Mouse (Mus musculus) intestine, postnatal 0 days (tissue): Measurements from ENCODE around the gene Cntnap5a. TPM values are rescaled to one million over a fixed set of nuclear protein-coding genes. Genes with fewer than 3 reads are reported as not detected.
"Not testable (repeated sequence)": the region's sequence is repeated elsewhere in the genome, so short reads cannot be mapped to it uniquely, and the experiment has no call there.

Experiments used
- ATAC-seq: fragments of 200-750 bp; cut with Nextera tagmentation; 2 replicates; pipeline ENCODE4 v1.8.0; 2017; ENCODE audit warnings: mild to moderate bottlenecking, moderate TSS enrichment, moderate library complexity
- H3K27ac ChIP-seq: fragments of 300-500 bp; sonication (generic); 2 replicates; pipeline ENCODE4 v1.5.1; 2014; ENCODE audit warnings: mild to moderate bottlenecking, low read depth, low read length, moderate library complexity
- H3K27me3 ChIP-seq: fragments of 300-500 bp; sonication (generic); replicated peaks from 2 replicates; pipeline ENCODE4 v1.6.1; 2014; ENCODE audit warnings: low read length, mixed read lengths; ENCODE audit not compliant: control insufficient read depth, insufficient read depth
- H3K36me3 ChIP-seq: fragments of 300-500 bp; sonication (generic); 2 replicates; pipeline ENCODE4 v1.6.1; 2014; ENCODE audit warnings: mild to moderate bottlenecking, moderate library complexity; ENCODE audit not compliant: control insufficient read depth, insufficient read depth
- H3K4me1 ChIP-seq: fragments of 300-500 bp; sonication (generic); replicated peaks from 2 replicates; pipeline ENCODE4 v1.6.1; 2014; ENCODE audit warnings: antibody characterized with exemption, low read length, mixed read lengths; ENCODE audit not compliant: control insufficient read depth, insufficient read depth
- H3K4me2 ChIP-seq: fragments of 300-500 bp; sonication (generic); replicated peaks from 2 replicates; pipeline ENCODE4 v1.6.1; 2014; ENCODE audit warnings: low read depth, mild to moderate bottlenecking, moderate library complexity
- H3K4me3 ChIP-seq: fragments of 300-500 bp; sonication (generic); 2 replicates; pipeline ENCODE4 v1.5.1; 2014; ENCODE audit warnings: low read depth, low read length
- H3K9ac ChIP-seq: fragments of 300-500 bp; sonication (generic); 2 replicates; pipeline ENCODE4 v1.6.1; 2014; ENCODE audit warnings: mild to moderate bottlenecking, low read depth, low read length
- H3K9me3 ChIP-seq: fragments of 300-500 bp; sonication (generic); 2 replicates; pipeline ENCODE4 v1.6.1; 2016; ENCODE audit warnings: mixed run types; ENCODE audit not compliant: control insufficient read depth
- CTCF ChIP-seq: sonication (generic); IDR thresholded peaks from 2 replicates; pipeline ENCODE4 v1.5.1; 2016; ENCODE audit warnings: low read depth, mild to moderate bottlenecking, control low read depth, antibody characterized with exemption, moderate library complexity
- WGBS: fragments of 180-500 bp; shearing (Covaris S2); extraction: QIAGEN DNeasy Blood & Tissue Kit; methylation state at CpG from one replicate; pipeline ENCODE4 v1.1.7; 2014; 5-methylcytosine and 5-hydroxymethylcytosine counted together
- polyA plus RNA-seq: library from polyadenylated mRNA; unstranded; fragments of >200 nt; fragmentation: Nextera tagmentation; extraction: Ambion mirVana; gene quantifications from 2 replicates; pipeline ENCODE4 v1.2.1, GENCODE M21; 2015

The Cntnap5a gene
- polyA plus RNA-seq, 1 experiment from 2014 or later, result 0.07 TPM

- Histone ChIP-seq H3K9ac (no peak overlapping the region), H3K4me3 (no peak overlapping the region), H3K27ac (no peak overlapping the region), H3K36me3 (no peaks in the 10 kb centered on the region), H3K27me3 (no peaks in the 10 kb centered on the region), H3K4me1 (no peaks in the 10 kb centered on the region), H3K4me2 (no peak overlapping the region), H3K9me3 (no peaks in the 10 kb centered on the region)
- ATAC-seq, result no peak
- WGBS, result 78% methylated on average over 2 of the region's 2 CpGs
- no peak for TF ChIP-seq CTCF
These were observed 499.9 kb downstream of the Cntnap5a start for GRCm38 (mm10) chr1:116184471-116184870.

DNA sequence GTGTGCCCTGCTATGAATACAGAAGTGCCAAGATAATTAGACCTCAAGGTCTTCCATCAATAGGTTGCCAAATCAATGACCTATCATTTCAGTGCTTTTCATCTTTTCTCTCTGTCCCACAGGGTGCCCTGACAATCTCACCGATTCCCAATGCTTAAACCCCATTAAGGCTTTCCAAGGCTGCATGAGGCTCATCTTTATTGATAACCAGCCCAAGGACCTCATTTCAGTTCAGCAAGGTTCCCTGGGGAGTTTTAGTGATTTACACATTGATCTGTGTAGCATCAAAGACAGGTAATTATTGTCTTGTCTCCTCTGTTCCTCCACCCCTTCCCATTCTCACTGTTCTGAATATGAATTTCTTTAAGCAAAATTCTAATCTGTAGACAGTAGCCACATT lies 503.6 kb downstream of the Cntnap5a start:
- H3K9me3 ChIP-seq, ATAC-seq, H3K4me1 ChIP-seq, H3K4me3 ChIP-seq, H3K9ac ChIP-seq, H3K36me3 ChIP-seq, H3K27me3 ChIP-seq, H3K27ac ChIP-seq, H3K4me2 ChIP-seq: not testable (repeated sequence)
- 84% methylated on average over 1 of the region's 1 CpGs for WGBS

DNA sequence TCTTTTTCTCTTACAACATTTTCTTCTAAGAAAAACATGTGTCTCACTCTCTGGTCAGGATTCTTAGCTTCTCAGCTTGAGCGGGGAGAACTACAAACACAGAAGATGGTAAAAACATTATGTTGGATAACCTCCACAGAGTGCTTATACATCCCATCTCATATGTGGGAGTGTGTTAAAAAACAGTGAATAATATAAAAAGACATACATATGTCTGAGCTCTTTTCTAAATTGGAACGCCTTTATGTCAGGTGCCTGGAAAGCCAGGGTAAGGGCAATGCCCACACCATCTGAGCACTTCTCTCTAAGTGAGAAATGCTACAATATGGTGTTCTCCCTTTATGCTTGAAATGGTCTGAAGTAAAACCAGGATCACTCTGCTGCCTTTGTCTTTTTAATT lies 507.7 kb downstream of the Cntnap5a start:
- 84% methylated on average over 2 of the region's 2 CpGs for WGBS
- TF ChIP-seq CTCF, result no peak
- no peaks in the 10 kb centered on the region for H3K9me3 ChIP-seq
- no peak overlapping the region for H3K9ac ChIP-seq
- ATAC-seq, result no peak
- no peak overlapping the region for H3K4me3 ChIP-seq
- no peak overlapping the region for H3K27ac ChIP-seq
- no peaks in the 10 kb centered on the region for H3K27me3 ChIP-seq
- no peak overlapping the region for H3K4me2 ChIP-seq
- no peaks in the 10 kb centered on the region for H3K4me1 ChIP-seq
- no peaks in the 10 kb centered on the region for H3K36me3 ChIP-seq

DNA sequence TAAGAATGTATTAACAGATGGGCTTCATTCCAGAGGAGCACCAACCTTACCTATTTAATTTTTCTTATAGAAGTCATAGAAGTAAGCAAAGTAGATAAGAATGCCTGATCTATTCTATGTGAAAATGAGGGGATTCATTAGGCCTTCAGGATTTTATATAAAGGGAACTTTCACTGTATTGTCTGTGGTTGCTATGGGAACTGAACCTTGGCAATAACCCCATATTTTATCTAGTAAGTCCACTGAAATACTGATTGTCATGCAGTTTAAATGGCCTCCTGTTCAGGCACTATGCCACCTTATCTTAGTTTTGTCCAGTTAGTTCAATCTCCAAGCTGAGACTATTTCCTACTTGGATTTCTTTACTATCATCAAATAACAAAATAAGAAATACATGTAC lies 532.3 kb downstream of the Cntnap5a start:
- Histone ChIP-seq H3K9ac (no peak overlapping the region), H3K27ac (no peak overlapping the region), H3K4me3 (no peak overlapping the region), H3K27me3 (no peaks in the 10 kb centered on the region), H3K4me1 (no peaks in the 10 kb centered on the region), H3K9me3 (no peaks in the 10 kb centered on the region), H3K4me2 (no peak overlapping the region), H3K36me3 (no peaks in the 10 kb centered on the region)
- TF ChIP-seq CTCF, result no peak
- no peak for ATAC-seq

DNA sequence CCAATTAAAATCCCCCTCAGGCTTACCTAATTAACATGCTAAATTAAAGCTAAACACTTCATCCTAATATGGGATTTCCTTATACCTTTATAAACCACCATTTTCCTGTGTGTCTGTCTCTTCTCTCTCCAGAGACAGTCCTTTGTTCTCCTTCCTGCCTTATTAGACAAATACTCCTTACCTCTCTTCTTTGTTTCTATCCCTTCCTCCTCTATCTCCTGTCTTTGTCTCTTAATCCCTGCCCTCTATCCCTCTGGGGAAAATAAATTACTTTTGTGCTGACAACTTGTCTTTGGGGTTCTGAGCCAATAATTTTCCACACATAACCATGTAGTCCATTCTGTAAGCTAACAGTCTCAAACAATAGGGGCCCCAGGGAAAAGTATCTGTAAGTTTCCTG lies 556.0 kb downstream of the Cntnap5a start:
- no peak for TF ChIP-seq CTCF
- H3K36me3 ChIP-seq, result no peaks in the 10 kb centered on the region
- no peak overlapping the region for H3K9ac ChIP-seq
- H3K27ac ChIP-seq, result no peak overlapping the region
- no peaks in the 10 kb centered on the region for H3K27me3 ChIP-seq
- H3K4me3 ChIP-seq, result no peak overlapping the region
- ATAC-seq, result no peak
- H3K4me2 ChIP-seq, result no peak overlapping the region
- H3K9me3 ChIP-seq, result no peaks in the 10 kb centered on the region
- no peaks in the 10 kb centered on the region for H3K4me1 ChIP-seq

DNA sequence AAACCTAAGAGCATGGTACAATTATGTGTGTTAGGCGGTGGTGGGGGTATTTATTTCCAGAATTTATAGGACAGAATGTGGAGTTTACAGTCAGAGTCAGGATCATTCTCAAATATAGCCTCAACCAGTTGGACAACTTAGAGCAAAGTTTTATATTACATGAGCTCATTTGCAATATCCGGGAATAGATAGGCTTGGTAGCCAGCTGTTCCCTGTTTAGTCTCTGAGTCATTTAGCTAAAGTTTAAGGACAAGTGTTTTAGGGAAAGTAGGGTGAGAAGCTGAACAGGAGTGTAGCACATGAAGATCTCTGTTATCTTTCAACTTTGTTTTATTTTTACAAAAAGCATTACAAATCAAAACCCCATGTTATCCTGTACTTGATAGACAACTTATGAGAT lies 559.3 kb downstream of the Cntnap5a start:
- no peak overlapping the region for H3K4me2 ChIP-seq
- 55% methylated on average over 2 of the region's 2 CpGs for WGBS
- H3K4me3 ChIP-seq, result no peak overlapping the region

GRCm38 (mm10) chr1:116281144-116281543 lies 596.6 kb downstream of the Cntnap5a start:
- Histone ChIP-seq H3K4me3 (no peak overlapping the region), H3K27ac (no peak overlapping the region), H3K4me1 (no peaks in the 10 kb centered on the region), H3K27me3 (no peaks in the 10 kb centered on the region), H3K9ac (no peak overlapping the region), H3K4me2 (no peak overlapping the region), H3K36me3 (no peaks in the 10 kb centered on the region), H3K9me3 (no peaks in the 10 kb centered on the region)
- TF ChIP-seq CTCF, result no peak
- no peak for ATAC-seq

More for the DNA sequence above, 559.3 kb downstream of the Cntnap5a start:
- ATAC-seq, result no peak
- TF ChIP-seq CTCF, result no peak
- no peaks in the 10 kb centered on the region for H3K9me3 ChIP-seq
- no peaks in the 10 kb centered on the region for H3K36me3 ChIP-seq
- no peak overlapping the region for H3K9ac ChIP-seq
- H3K27me3 ChIP-seq, result no peaks in the 10 kb centered on the region
- H3K4me1 ChIP-seq, result no peaks in the 10 kb centered on the region
- H3K27ac ChIP-seq, result no peak overlapping the region
